Mouse (Mus musculus) heart, adult 2 months (tissue): ENCODE measurements at regions not wholly inside any gene's neighbourhood (a gene's known extent, or its start where the extent isn't known, plus 50 kb on each side); places are given as distances from the start of the nearest gene placed in this dataset.

Source experiments
- CTCF ChIP-seq: fragments of 200-600 bp; IDR thresholded peaks from 2 replicates; pipeline ENCODE4 v1.8.1; 2022; ENCODE audit warnings: antibody characterized with exemption, mild to moderate bottlenecking, moderate library complexity
- POLR2A ChIP-seq: fragments of 200-500 bp; IDR thresholded peaks from 2 replicates; pipeline ENCODE4 v1.6.1; 2011; ENCODE audit warnings: mild to moderate bottlenecking, low read depth, low read length, control low read depth; ENCODE audit not compliant: insufficient read depth

DNA sequence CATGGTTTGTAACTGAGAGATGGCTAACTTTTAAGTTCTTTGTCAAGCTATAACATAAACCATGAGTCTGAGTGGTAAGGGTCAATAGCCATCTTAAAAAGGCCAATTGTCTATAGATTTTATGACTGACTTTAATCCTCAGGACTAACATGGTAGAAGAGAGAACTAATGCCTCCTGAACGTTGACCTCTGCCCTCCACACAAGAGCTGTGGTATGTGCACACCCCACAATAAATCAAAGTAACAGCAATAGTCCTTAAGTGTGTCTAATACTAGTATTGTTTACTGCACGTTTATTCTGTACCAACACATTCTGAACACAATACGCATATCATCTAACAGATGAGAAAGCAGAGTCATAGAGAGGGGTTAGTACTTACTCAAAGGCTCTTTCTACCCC is 70.7 kb upstream of the Samd3 start:
- TF ChIP-seq POLR2A = no peak
- TF ChIP-seq CTCF = no peak
